Mouse (Mus musculus) kidney, adult 18-20 months (tissue): ENCODE results near the gene Gp1ba.

Source experiments
- DNase-seq: peaks from one replicate; pipeline ENCODE4 v3.0.0; 2021

The Gp1ba gene

DNA sequence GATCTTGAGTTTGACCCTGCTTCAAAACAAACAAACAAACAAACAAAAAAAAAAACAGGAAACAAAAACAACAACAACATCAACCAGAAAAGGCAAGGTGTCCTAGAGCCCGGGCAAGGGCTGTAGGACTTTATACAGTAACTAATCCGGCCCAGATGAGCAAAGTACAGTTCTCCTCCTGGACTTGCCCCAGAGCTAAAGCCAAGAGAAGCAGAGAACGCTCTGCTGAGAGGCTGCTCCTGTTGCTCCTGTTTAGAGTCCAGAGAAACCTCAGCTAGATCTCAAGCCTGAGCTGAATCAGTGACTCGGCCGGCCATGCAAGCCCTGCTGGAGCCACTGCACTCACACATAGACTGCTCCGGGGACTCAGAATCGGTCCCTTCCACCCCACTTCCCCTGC lies 8.8 kb upstream of the Gp1ba start:
- DNase-seq: peak; percentile 50

DNA sequence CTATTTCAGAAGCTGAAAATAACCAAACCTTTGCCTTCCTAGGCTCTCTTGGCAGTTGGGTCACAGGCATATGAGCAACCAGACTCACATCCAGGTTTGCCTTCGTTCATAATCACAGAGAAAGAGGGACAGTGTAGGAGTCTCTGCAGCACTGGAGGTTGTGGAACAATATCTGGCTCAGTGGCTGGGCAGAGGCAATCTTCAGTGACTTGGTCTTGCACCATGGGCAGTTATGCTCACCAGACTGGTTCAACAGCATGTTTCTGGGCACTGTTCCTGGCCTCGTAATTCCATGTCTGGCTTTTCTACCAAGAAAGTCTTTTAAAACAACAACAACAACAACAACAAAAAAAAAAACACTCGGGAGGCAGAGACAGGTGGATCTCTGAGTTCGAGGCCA lies 3.3 kb upstream of the Gp1ba start:
- no peak for DNase-seq

- DNase-seq: no peak
Observed at GRCm38 (mm10) chr11:70637764-70638163, 1.2 kb upstream of the Gp1ba start.

DNA sequence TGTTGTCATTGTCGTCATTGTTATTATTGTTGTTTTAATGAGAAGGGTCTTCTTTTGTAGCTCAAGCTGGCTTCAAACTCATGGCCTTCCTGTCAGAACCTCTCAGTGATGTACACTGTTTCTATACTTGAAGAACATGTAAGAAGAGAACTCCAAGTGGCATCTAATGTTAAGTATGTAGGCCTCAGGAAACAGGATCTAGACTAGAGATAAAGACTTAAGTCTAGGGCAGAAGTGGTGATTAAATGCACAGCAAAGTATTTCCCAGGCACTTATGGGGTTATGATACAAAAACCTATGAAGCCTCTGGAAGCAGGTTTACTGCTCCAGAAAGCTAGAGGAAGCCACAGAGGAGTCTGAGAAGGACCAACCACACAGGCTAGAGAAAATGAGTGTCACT lies 629 bp upstream of the Gp1ba start:
- no peak for DNase-seq

- no peak for DNase-seq
Observed at GRCm38 (mm10) chr11:70639976-70640375, 1.1 kb downstream of the Gp1ba start.

GRCm38 (mm10) chr11:70641241-70641640 lies 2.3 kb downstream of the Gp1ba start:
- DNase-seq: no peak

DNA sequence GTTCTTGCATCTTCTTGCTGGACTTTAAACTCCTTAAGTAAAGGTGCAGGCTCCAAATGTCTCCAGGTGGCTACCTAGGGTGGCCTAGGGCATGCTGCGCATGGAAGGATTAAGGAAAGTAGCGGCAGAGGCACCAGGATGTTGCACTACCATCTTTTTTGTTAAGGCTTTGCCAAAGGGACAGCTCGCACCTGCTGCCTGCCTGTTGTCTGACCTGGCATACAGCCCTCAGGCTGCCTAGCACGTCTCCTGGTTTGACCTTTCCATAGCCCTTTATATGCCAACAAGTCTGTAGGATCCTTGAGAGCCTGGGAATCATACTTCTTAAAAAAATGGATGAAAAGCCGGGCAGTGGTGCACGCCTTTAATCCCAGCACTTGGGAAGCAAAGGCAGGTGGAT lies 4.1 kb downstream of the Gp1ba start:
- no peak for DNase-seq

DNA sequence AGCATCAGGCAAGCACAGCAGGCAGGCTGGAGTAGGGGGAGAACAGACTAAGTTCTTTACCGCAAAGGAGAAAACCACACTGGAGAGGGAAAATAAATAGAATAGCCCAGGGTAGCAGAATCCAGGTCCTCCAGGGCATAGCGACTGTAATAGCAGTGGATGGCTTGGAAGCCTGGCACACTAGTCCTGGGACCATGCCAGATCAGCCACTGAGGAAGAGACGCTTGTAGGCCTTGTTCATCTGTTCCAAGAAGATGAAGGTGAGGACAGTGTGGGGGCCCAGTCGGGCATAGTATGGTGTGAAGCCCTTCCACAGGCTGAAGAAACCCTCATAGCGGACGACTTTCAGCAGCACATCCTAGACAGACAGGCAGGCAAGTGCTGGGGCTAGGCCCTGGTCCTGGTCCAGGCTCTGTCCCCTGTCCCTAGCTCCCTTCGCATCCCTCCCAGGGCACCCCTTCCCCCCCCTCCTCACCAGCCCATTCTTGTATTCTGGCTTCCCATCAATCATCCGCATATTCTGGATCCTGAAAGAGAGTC lies 5.7 kb downstream of the Gp1ba start:
- DNase-seq: no peak

- DNase-seq: no peak
Observed at GRCm38 (mm10) chr11:70645461-70646258, 6.7 kb downstream of the Gp1ba start.

DNA sequence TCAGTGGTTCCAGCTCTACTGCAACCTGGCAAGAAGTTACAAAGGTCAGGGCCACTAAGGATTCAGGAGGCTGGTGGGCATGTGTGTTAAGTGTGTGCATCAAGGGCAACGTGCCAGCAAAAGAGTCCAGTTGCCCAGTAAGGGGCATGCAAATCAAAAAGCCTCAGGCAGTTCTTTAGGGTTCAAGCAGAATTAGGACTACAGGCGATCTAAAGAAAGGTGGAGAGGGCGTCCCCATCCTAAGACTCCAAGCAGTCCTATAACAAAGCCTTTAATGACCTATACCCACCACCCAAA lies 7.3 kb downstream of the Gp1ba start:
- DNase-seq: peak; percentile 45

GRCm38 (mm10) chr11:70646691-70647650 lies 8.0 kb downstream of the Gp1ba start, which contains the start of the genes Rnf167 and Slc25a11:
Gene Rnf167, plus strand, starts transcription at chr11:70647235.
Gene Slc25a11, minus strand, starts transcription at chr11:70647479.
- peak; percentile 96 for DNase-seq

DNA sequence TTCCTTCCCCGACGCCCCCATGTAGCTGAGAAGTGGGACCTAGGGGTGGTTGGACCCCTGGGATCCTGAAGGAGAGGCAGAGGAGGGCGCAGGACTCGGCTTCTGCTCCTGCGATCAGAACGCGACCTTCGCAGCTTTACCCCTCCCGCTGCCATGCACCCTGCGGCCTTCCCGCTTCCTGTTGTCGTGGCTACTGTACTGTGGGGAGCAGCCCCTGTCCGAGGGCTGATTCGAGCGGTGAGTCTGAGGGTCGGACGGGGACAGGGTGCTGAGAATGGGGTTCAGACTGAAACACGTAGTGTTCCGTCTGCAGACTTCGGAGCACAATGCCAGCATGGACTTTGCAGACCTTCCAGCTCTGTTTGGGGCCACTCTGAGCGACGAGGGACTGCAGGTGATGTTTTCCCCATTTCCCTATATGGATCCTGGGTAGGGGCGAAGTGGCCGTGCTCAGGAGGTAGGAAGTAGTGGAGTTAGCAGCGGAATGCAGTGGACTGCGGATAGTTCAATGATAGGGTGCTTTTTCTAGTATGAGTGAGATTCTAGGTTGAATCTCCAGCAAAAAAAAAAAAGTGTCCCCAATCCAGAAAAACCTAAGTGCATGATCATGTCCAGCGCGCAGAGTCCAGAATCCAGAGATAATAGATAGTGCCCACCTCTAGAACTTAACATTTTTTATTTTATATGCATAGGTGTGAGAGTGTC lies 8.9 kb downstream of the Gp1ba start:
- DNase-seq: peak; percentile 47

DNA sequence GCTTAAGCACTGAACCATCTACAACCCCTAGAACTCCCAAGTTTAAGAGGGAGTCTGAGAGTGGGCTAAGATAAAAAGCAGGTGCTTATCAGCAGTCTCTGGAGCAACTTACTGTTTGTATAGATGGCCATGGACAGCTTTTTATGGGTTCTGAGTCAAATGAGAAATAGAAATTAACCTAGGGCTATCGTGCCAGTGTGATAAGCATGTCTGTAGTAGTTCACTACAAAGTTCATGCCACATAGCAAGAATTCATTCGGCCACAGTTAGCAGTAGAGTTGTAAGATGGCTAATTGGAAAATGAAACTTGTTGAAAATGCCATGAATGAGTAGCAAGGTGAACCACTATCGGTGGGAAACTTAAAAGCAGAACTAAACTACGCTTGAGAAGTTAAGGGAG lies 9.6 kb downstream of the Gp1ba start:
- no peak for DNase-seq

DNA sequence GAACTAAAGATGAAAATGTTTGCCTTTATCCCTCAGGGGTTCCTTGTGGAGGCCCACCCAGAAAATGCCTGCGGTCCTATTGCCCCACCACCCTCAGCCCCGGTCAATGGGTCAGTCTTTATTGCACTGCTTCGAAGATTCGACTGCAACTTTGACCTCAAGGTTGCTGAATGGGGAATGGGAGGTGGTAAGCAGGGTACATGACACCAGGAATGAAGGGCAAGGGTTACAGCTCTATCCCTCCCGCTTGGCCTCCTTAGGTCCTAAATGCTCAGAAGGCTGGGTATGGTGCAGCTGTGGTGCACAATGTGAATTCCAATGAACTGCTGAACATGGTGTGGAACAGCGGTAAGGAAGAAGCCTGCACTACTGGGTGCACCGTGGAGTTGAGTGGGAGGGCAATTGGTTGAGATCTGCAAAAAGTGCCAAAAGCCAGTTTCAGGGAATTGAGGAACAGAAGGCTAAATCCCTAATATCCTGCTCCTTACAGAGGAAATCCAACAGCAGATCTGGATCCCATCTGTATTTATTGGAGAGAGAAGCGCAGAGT lies 10.3 kb downstream of the Gp1ba start:
- no peak for DNase-seq

DNA sequence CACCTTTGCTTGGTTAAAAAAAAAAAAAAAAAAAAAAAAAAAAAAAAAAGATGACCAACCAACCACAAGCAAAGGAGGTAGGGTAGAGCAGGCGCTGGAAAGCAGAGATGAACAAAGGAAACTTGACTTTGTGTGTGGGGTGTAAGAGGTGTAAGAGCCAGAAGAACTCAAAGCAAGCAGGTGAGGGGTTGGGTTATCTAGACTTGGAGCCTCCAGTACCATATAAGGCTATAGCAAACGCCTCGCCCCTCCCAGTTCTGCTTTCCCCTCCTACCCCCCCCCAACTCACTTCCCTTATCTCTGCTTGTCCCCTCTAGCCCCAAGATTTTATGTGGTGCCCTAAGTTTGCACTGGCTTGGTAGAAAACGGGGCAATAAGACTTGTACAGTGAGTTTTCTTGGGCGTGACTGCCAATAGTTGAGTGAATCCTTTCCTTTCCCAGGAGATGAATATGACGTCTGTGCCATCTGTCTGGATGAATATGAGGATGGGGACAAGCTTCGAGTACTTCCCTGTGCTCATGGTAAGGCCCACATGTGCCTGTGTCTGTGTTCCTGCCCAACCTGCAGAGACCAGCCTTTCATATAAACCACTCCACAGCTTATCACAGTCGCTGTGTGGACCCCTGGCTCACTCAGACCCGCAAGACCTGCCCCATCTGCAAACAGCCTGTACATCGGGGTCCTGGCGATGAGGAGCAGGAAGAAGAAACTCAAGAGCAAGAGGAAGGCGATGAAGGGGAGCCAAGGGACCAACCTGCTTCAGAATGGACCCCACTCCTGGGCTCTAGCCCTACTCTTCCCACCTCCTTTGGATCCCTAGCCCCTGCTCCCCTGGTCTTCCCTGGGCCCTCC lies 11.6 kb downstream of the Gp1ba start:
- DNase-seq: no peak

- DNase-seq: no peak
Observed at GRCm38 (mm10) chr11:70651391-70651790, 12.5 kb downstream of the Gp1ba start.

DNA sequence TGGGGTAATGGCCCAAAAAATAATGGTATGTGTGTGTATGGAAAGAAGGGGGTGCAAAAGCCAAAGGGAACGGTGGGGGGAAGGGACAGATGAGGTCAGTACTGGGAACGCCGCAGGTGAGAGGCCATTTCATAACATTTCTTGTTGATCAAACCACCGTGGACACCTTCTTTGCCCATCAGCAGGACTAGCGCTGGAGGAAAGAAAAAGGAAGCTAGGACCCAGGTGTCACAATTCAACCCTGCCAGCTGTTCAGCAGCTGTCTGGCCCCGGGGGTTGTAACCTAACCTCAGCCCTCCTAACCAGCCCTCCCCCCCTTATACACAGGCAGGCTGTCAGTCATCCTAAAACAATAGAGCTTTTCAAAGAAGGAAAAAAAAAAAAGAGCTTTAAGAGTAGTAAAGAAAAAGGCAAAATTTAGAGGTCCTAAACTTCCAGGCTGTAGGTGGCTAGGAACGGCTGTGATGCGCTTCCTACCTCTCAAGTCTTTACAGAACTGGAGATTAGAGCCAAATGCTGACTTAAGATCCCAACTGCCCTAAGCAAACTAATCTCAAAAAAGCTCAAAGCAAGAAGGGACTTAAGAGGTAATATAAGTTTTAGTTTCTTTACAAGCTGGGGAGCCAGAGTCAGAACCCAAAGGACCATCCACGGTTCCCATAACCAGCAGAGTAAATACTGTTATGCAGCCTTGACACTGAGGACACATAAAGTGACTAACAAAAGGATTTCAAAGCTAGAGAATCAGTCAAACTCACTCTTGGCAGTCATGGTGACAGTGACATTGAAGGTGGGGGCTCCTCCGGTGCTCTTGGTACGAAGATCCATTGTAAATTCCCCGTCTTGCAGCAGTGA lies 13.3 kb downstream of the Gp1ba start:
- no peak for DNase-seq

- no peak for DNase-seq
Observed at GRCm38 (mm10) chr11:70652884-70653344, 14.0 kb downstream of the Gp1ba start.

- DNase-seq: peak; percentile 71
Observed at GRCm38 (mm10) chr11:70653345-70654197, 14.6 kb downstream of the Gp1ba start.
